Comparison of ENCODE assay signal across 9 mouse cellular contexts in the genomic region with DNA sequence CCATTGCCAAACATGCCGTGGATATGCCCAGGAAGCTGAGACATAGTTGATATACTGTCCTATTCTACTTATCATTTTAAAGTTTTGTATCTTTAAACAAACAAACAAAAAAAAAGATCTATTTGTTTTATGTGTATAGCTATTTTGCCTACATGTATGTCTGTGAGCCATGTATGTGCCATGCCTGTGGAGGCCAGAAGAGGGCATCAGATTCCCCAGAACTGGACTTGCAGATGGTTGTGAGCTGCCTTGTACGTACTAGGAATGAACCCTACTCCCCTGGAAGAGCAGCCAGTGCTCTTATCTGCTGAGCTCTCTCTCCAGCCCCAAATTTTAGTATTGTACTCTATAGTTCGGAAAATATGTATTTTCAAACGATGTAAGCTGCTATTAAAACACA. TPM values are rescaled to one million over a fixed set of nuclear protein-coding genes. Genes with fewer than 3 reads are reported as not detected.
A peak's percentile ranks its signal among the peaks of the same experiment; 100 is the strongest.
DNase-seq lines count a peak whose midpoint lies in the region; ATAC-seq and TF ChIP-seq lines count a peak whose summit lies in the region.
"Had no signal": no experiment of that assay in that cellular context is flagged by ENCODE, and none has a peak within 500 bp of the region (broad histone marks: within the 10 kb centered on the region; RNA-seq: fewer than 3 reads in every experiment).

No protein-coding gene starts in this region.

- no peak overlapping the region for H3K4me3 ChIP-seq in gastrocnemius, adult 2 months

- intact Hi-C loops in gastrocnemius, adult 2 months (cut with DNase I) = no loop called here

- no peak overlapping the region for H3K27ac ChIP-seq in gastrocnemius, adult 2 months

- ATAC-seq in frontal cortex, adult (ENCODE audit: low TSS enrichment) = no peak

- DNase-seq in gastrocnemius, adult 2 months = peak; percentile 23
- no peak for DNase-seq in gastrocnemius, postnatal 25 days
- DNase-seq in spleen, adult 18-20 months = peak; percentile 37 to 64
- no peak for DNase-seq in spleen, adult 12 weeks (ENCODE audit: low spot score)
- DNase-seq in embryo, embryonic 10 days (ENCODE audit: low spot score) = peak; percentile 61
- DNase-seq in lung, postnatal 10 days = peak; percentile 61
- DNase-seq in urinary bladder, adult 18-20 months (ENCODE audit: low spot score in 2 of 2) = no peak

- TF ChIP-seq CTCF in gastrocnemius, adult 2 months (IDR thresholded peaks at IDR 0.05) = peak; percentile 62

RNA-seq across cellular contexts. Expression of a gene that starts 10.1 kb away (rescaled TPM):
- total RNA-seq in gastrocnemius, adult 2 months (2021) = under 1 TPM in 1 of 2 experiments, not detected in 1; 0.43 TPM
- not detected for total RNA-seq in gastrocnemius, postnatal 25 days (2021)
- total RNA-seq: heart, postnatal 36 days had no signal

RNA-seq across cellular contexts. Expression of a gene that starts 11.6 kb away (rescaled TPM):
- total RNA-seq in gastrocnemius, adult 2 months (2021) = not detected
- not detected for total RNA-seq in gastrocnemius, postnatal 25 days (2021)
- total RNA-seq: heart, postnatal 36 days had no signal

RNA-seq across cellular contexts. Expression of a gene that starts 33.9 kb away (rescaled TPM):
- under 1 TPM; 0.18 to 0.20 TPM for total RNA-seq in gastrocnemius, adult 2 months (2021)
- under 1 TPM; 0.31 to 0.43 TPM for total RNA-seq in gastrocnemius, postnatal 25 days (2021)

Comparison
In these comparisons a context has a peak if more than half of its experiments do, and no peak if none do; other contexts are left out.
1. DNase-seq: peak in gastrocnemius, adult 2 months (single experiment), spleen, adult 18-20 months (2 of 2), embryo, embryonic 10 days (single experiment) and lung, postnatal 10 days (single experiment); none in gastrocnemius, postnatal 25 days (single experiment), spleen, adult 12 weeks (single experiment) and urinary bladder, adult 18-20 months (0 of 2).